ENCODE assay signal across 8 mouse cellular contexts in the genomic region with DNA sequence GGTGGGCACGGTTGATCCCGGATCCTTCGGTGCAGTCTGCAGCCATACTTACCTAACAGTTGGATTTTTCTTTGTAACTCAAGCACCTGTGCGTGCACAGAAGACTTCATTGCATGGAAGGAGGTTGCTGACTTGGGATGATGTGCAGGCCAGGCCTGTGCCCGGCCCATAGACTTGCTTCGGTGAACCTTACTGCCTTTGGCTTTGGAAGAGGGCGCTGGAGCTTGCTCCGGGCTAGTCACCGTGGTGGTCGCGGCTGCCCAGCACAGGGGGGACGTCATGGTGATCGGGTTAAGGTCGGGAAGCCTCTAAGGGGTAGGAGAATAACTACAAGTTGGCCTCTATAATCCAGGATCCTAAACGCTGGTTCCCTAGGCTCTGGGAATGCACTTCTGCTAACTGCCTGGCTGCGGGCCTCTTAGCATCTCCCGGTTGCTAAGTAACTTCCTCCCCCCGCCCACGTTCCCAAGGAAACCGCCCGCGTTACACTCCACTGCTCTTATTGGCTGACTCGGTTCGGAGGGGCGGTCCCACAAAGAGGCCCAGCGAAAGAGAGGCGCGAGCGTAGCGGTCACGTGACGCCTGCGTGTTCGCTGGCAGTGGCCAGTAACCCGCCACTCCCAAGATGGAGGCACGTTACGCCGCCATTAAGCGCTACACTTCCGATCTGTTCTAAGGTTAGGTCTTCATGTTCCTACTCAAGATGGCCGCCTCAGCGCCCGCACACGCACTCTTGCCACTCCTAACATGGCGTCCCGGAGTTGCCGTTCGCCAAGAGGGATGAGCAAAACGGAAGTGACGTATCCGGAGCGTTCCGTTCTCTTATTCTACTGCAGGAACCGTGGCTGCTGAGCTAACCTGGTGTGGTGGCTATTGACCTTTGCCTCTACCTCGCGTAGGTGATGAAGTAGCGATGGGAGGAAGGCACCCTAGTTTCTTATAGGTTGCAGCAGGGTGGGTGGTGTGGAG. TPM values are rescaled to one million over a fixed set of nuclear protein-coding genes. Genes with fewer than 3 reads are reported as not detected.
A peak's percentile ranks its signal among the peaks of the same experiment; 100 is the strongest.
DNase-seq lines count a peak whose midpoint lies in the region; ATAC-seq and TF ChIP-seq lines count a peak whose summit lies in the region.

A gene (minus strand): TSS at position 441 of the 969 bp plus-strand sequence.
A gene (plus strand): TSS at position 613 of the 969 bp plus-strand sequence.

- peak; percentile 93; the same call in 1 of the 2 replicates for TF ChIP-seq POLR2A in lung, adult 2 months (IDR thresholded peaks at IDR 0.05; ENCODE audit: borderline replicate concordance, extremely low read depth, low read depth, low read length)

- peaks cover 0 to 13% of the 10 kb centered on the region in 2 experiments; a peak in 2 of 4 replicates for H3K4me1 ChIP-seq in ES-E14 (ENCODE audit: control insufficient read depth in 2 of 2, insufficient read depth in 2 of 2, low read length in 2 of 2, poor library complexity in 1 of 2)
- H3K4me1 ChIP-seq in forebrain, embryonic 15.5 days, result peaks cover 34% of the 10 kb centered on the region
- 0 out of 2 replicates have a peak, but pooled peaks cover 6% of the 10 kb centered on the region for H3K4me1 ChIP-seq in lung, adult 2 months (ENCODE audit: control insufficient read depth, insufficient read depth, low read length)

- no peak for TF ChIP-seq CTCF in lung, adult 2 months (IDR thresholded peaks at IDR 0.05; ENCODE audit: insufficient read depth, low read length)

- peaks cover 38% of the 10 kb centered on the region for H3K36me3 ChIP-seq in ES-E14 (ENCODE audit: control insufficient read depth, insufficient read depth, low read length, poor library complexity, severe bottlenecking)
- H3K36me3 ChIP-seq in forebrain, embryonic 15.5 days, result peaks cover 18% of the 10 kb centered on the region; the same call in 1 of the 2 replicates

- H3K4me2 ChIP-seq in forebrain, embryonic 15.5 days (replicated peaks), result peak within 1 kb of the TSS; percentile 75

- in situ Hi-C loops in ES-E14 (cut with MboI; ENCODE audit: low sequenced_read_pairs in 2 of 2, unreplicated experiment in 2 of 2), result no loop called here

- ATAC-seq in forebrain, embryonic 15.5 days (replicated peaks), result peak; percentile 99
- ATAC-seq in neutrophil, adult 5-6 weeks (ENCODE audit: extremely low read depth, insufficient number of reproducible peaks, low FRiP score, poor library complexity, severe bottlenecking), result peak; percentile 94

- peak; percentile 100 for DNase-seq in ES-E14 (ENCODE audit: low read depth, low spot score)
- peak; percentile 100 for DNase-seq in cerebellum, adult 11-12 months
- peak; percentile 100 for DNase-seq in heart, postnatal 25 days (ENCODE audit: low spot score)
- peak; percentile 100 for DNase-seq in layer of hippocampus, adult 18-20 months (ENCODE audit: low spot score in 2 of 2)
- peak; percentile 98 for DNase-seq in lung, adult 2 months
- peak; percentile 99 to 100 for DNase-seq in thymus, adult 18-20 months

- H3K4me3 ChIP-seq in ES-E14 (ENCODE audit: insufficient read depth in 1 of 2, low read depth in 1 of 2, low read length in 2 of 2, poor library complexity in 1 of 2, severe bottlenecking in 1 of 2), result peak within 1 kb of the TSS; percentile 76 to 87
- H3K4me3 ChIP-seq in forebrain, embryonic 15.5 days, result peak within 1 kb of the TSS; percentile 47
- H3K4me3 ChIP-seq in lung, adult 2 months (replicated peaks; ENCODE audit: extremely low read depth, low read depth, low read length), result peak within 1 kb of the TSS; percentile 77

- WGBS in forebrain, embryonic 15.5 days, result 5% methylated on average over 57 of the region's 57 CpGs
- 7% methylated on average over 57 of the region's 57 CpGs for WGBS in lung, adult 2 months

- H3K9me3 ChIP-seq in ES-E14 (ENCODE audit: control insufficient read depth, insufficient read depth, low read depth, low read length), result no peaks in the 10 kb centered on the region
- H3K9me3 ChIP-seq in forebrain, embryonic 15.5 days, result no peaks in the 10 kb centered on the region

- peak within 1 kb of the TSS; percentile 75 for H3K27ac ChIP-seq in ES-E14 (ENCODE audit: insufficient read depth, low read depth, low read length, poor library complexity, severe bottlenecking)
- peak within 1 kb of the TSS; percentile 66 for H3K27ac ChIP-seq in forebrain, embryonic 15.5 days (replicated peaks)

- peak within 1 kb of the TSS; percentile 84 for H3K9ac ChIP-seq in ES-E14 (ENCODE audit: insufficient read depth, low read depth, low read length, poor library complexity, severe bottlenecking)
- H3K9ac ChIP-seq in forebrain, embryonic 15.5 days (replicated peaks), result peak within 1 kb of the TSS; percentile 61

- no peaks in the 10 kb centered on the region for H3K27me3 ChIP-seq in forebrain, embryonic 15.5 days

- intact Hi-C loops in heart, postnatal 25 days (cut with DNase I), result loop anchor here (2.0 kb wide), 1 partner anchor 46 kb away; no protein-coding TSS in a partner anchor

TF ChIP-seq in ES-E14, 5 proteins besides CTCF, POLR2A, EP300 and RAD21:
- TF ChIP-seq CHD2 (IDR thresholded peaks at IDR 0.05; ENCODE audit: low read depth, low read length) (no peak), HCFC1 (IDR thresholded peaks at IDR 0.05; ENCODE audit: borderline replicate concordance, insufficient read depth, low read length) (peak; percentile 97), MAFK (IDR thresholded peaks at IDR 0.05; ENCODE audit: insufficient read depth, low read depth, low read length) (no peak)

RNA-seq across cellular contexts. Expression of the first gene that starts in this region (rescaled TPM):
- 1.4 and 2.5 TPM in 2 replicates for total RNA-seq in ES-E14 (2012; rRNA removed)
- polyA plus RNA-seq in forebrain, embryonic 15.5 days (2015; fragmentation: Nextera tagmentation; extraction: Ambion mirVana), result 4.4 and 5.5 TPM in 2 replicates
- not detected for total RNA-seq in heart, postnatal 25 days (2021)
- 1 to 10 TPM; 8.6 to 8.9 TPM for total RNA-seq in layer of hippocampus, adult 18-20 months (2021)
- polyA plus RNA-seq in lung, adult 2 months (2012; rRNA removed), result 2.9 and 3.6 TPM in 2 replicates
- 0.49 TPM in 1 of 2 replicates, not detected in the other for total RNA-seq in neutrophil, adult 5-6 weeks (2017)

RNA-seq across cellular contexts. Expression of the second gene that starts in this region (rescaled TPM):
- total RNA-seq in ES-E14 (2012; rRNA removed), result 234 and 379 TPM in 2 replicates
- 87.2 and 91.1 TPM in 2 replicates for polyA plus RNA-seq in forebrain, embryonic 15.5 days (2015; fragmentation: Nextera tagmentation; extraction: Ambion mirVana)
- total RNA-seq in heart, postnatal 25 days (2021), result 10 to 100 TPM; 63.0 to 71.8 TPM
- 100 to 1,000 TPM; 106 to 115 TPM for total RNA-seq in layer of hippocampus, adult 18-20 months (2021)
- polyA plus RNA-seq in lung, adult 2 months (2012; rRNA removed), result 52.9 and 58.0 TPM in 2 replicates
- total RNA-seq in neutrophil, adult 5-6 weeks (2017), result 37.1 and 40.3 TPM in 2 replicates

Comparison
In these comparisons a context has a peak if more than half of its experiments do, and no peak if none do; other contexts are left out.
1. Peak in every context shown above with its lines: DNase-seq, ATAC-seq, H3K4me3 ChIP-seq and H3K27ac ChIP-seq.